Mouse (Mus musculus) embryonic facial prominence, embryonic 10.5 days (tissue): ENCODE measurements at regions not wholly inside any gene's neighbourhood (a gene's known extent, or its start where the extent isn't known, plus 50 kb on each side); places are given as distances from the start of the nearest gene placed in this dataset.

Source experiments
- DNase-seq: peaks from one replicate; pipeline ENCODE4 v3.0.0-alpha.2; 2017; ENCODE audit warnings: low spot score
- H3K27ac ChIP-seq: fragments of 300-500 bp; sonication (generic); replicated peaks from 2 replicates; pipeline ENCODE4 v1.5.1; 2016; ENCODE audit warnings: mild to moderate bottlenecking
- H3K27me3 ChIP-seq: fragments of 300-500 bp; sonication (generic); replicated peaks from 2 replicates; pipeline ENCODE4 v1.6.1; 2016; ENCODE audit warnings: low read depth, mild to moderate bottlenecking; ENCODE audit not compliant: poor library complexity, severe bottlenecking
- H3K36me3 ChIP-seq: fragments of 300-500 bp; sonication (generic); replicated peaks from 2 replicates; pipeline ENCODE4 v1.6.1; 2016; ENCODE audit warnings: mild to moderate bottlenecking, moderate library complexity
- H3K4me1 ChIP-seq: fragments of 300-500 bp; sonication (generic); 2 replicates; pipeline ENCODE4 v1.6.1; 2016
- H3K4me3 ChIP-seq: fragments of 300-500 bp; sonication (generic); 2 replicates; pipeline ENCODE4 v1.5.1; 2016; ENCODE audit warnings: mild to moderate bottlenecking, moderate library complexity
- H3K9me3 ChIP-seq: fragments of 300-500 bp; sonication (generic); 2 replicates; pipeline ENCODE4 v1.6.1; 2016; ENCODE audit warnings: mild to moderate bottlenecking
- WGBS: fragments of 180-500 bp; shearing (Covaris S2); methylation state at CpG from one replicate; pipeline ENCODE4 v1.1.7; 2016; 5-methylcytosine and 5-hydroxymethylcytosine counted together

DNA sequence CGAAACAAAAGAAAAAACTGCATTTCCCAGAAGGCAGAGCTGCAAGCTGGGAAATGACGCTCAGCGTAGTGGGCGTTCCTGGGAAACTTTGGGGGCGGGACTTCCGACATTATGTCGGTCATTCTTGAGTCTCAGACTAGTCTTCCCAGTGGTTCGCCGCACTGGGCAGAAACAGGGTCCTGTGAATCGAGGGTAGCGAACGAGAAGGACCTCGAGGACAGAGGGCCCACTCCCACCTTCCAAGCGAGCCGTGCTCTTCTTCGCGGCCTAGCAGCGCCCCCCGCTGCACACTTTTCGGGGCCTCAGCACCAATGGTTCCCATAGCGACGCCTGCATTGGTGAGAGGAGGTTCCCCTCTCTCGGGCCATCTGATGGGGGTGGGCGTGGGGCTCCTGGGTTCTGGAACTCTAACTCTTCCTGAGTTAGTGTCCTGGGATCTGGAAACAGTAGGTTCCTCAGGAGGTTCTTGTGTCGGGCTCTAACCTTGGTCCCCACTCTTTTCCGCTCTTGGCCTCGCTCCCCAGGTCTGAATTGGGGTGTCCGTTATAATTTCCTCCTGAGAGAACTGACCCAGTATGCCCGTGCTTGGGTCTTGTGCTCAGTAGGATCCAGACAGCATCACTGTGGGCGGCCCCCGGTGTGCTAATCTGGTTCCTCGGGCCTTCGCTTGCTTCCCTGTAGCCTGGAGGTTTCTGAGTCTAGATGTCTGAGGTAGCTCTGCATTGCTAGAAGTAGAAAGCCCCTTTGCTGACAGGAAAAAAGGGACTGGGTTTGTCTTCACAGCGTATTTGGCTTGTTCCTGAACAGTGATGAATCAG, 52.8 kb upstream of the Gramd1a start:
- H3K4me3 ChIP-seq, result peak overlapping the region; percentile 74
- WGBS, result 36% methylated on average over 34 of the region's 34 CpGs
- peak; percentile 77 for DNase-seq
- H3K9me3 ChIP-seq, result 0 out of 2 replicates have a peak, but pooled peaks cover 8% of the 10 kb centered on the region
- peaks cover 22% of the 10 kb centered on the region for H3K36me3 ChIP-seq
- H3K27ac ChIP-seq, result peak overlapping the region; percentile 83
- peaks cover 6% of the 10 kb centered on the region; the same call in 1 of the 2 replicates for H3K4me1 ChIP-seq
- no peaks in the 10 kb centered on the region for H3K27me3 ChIP-seq

DNA sequence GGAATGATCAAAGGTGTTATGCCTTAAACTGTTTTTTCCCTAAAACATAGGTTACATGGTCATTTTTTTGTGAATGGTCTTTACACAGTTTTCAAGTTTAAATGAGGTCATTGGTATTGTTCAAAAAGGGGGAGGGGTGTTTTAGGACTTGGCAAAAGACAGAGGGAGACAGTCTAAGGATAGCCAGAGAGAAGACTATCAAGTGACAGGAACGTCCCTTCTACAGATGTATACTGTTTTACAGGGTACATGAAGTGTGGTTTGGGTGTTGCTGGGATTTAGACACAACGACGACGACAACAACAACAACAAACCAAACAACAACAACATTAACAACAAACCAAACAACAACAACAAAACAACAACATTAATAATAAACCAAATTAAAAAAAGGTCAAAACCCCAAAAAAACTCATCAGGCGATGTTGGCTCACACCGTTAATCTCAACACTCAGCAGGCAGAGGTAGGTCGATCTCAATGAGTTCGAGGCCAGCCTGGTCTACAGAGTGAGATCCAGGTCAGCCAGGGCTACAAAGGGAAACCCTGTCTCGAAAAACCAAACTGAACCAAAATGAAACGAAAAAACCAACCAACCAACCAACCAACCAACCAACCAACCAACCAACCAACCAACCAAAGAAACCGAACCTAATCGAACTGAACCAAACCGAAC, 52.0 kb upstream of the Gramd1a start:
- no peak for DNase-seq
- peaks cover 19% of the 10 kb centered on the region for H3K36me3 ChIP-seq
- H3K9me3 ChIP-seq, result 0 out of 2 replicates have a peak, but pooled peaks cover 3% of the 10 kb centered on the region
- no peaks in the 10 kb centered on the region for H3K27me3 ChIP-seq
- peak overlapping the region; percentile 74 for H3K4me3 ChIP-seq
- WGBS, result 72% methylated on average over 13 of the region's 13 CpGs
- H3K27ac ChIP-seq, result no peak overlapping the region
- peaks cover 6% of the 10 kb centered on the region; the same call in 1 of the 2 replicates for H3K4me1 ChIP-seq
